10 mouse cellular contexts compared by ENCODE assay signal in genomic region chr17:71617974-71618373, GRCm38 (mm10). TPM values are rescaled to one million over a fixed set of nuclear protein-coding genes. Genes with fewer than 3 reads are reported as not detected.
A peak's percentile ranks its signal among the peaks of the same experiment; 100 is the strongest.
DNase-seq lines count a peak whose midpoint lies in the region; ATAC-seq lines count a peak whose summit lies in the region.
"Had no signal": no experiment of that assay in that cellular context is flagged by ENCODE, and none has a peak within 500 bp of the region (broad histone marks: within the 10 kb centered on the region; RNA-seq: fewer than 3 reads in every experiment).

No protein-coding gene starts in this region.

- peak; percentile 63 for ATAC-seq in erythroid progenitor cell, adult 5-6 weeks (replicated peaks; ENCODE audit: low FRiP score, poor library complexity, severe bottlenecking)
- ATAC-seq in limb, embryonic 15.5 days (ENCODE audit: insufficient number of reproducible peaks, low FRiP score, low TSS enrichment, low read depth), result no peak
- no peak for ATAC-seq in frontal cortex, adult (ENCODE audit: low TSS enrichment)

- H3K9me3 ChIP-seq in heart, embryonic 10.5 days, result no peaks in the 10 kb centered on the region
- H3K9me3 ChIP-seq in limb, embryonic 15.5 days, result no peaks in the 10 kb centered on the region

- H3K9ac ChIP-seq in limb, embryonic 15.5 days, result no peak overlapping the region

- WGBS in heart, embryonic 10.5 days, result 64% methylated on average over 4 of the region's 4 CpGs
- 70% methylated on average over 4 of the region's 4 CpGs for WGBS in limb, embryonic 15.5 days

- H3K36me3 ChIP-seq in heart, embryonic 10.5 days, result peaks cover 20% of the 10 kb centered on the region; the same call in 1 of the 2 replicates
- H3K36me3 ChIP-seq in limb, embryonic 15.5 days, result peaks cover 8% of the 10 kb centered on the region

- H3K4me2 ChIP-seq in limb, embryonic 15.5 days, result peak overlapping the region; percentile 61; the same call in 1 of the 2 replicates

- peaks cover 13% of the 10 kb centered on the region; the same call in 1 of the 2 replicates for H3K4me1 ChIP-seq in heart, embryonic 10.5 days
- H3K4me1 ChIP-seq in limb, embryonic 15.5 days, result peaks cover 16% of the 10 kb centered on the region; the same call in 1 of the 2 replicates

- H3K4me3 ChIP-seq in heart, embryonic 10.5 days, result peak overlapping the region; percentile 100
- H3K4me3 ChIP-seq in limb, embryonic 15.5 days, result no peak overlapping the region

- no peaks in the 10 kb centered on the region for H3K27me3 ChIP-seq in heart, embryonic 10.5 days (ENCODE audit: insufficient read depth, poor library complexity, severe bottlenecking)
- no peaks in the 10 kb centered on the region for H3K27me3 ChIP-seq in limb, embryonic 15.5 days

- H3K27ac ChIP-seq in heart, embryonic 10.5 days, result no peak overlapping the region
- no peak overlapping the region for H3K27ac ChIP-seq in limb, embryonic 15.5 days

- intact Hi-C loops in left cerebral cortex, postnatal 36 days (cut with DNase I), result loop anchor here (2.0 kb wide), 1 partner anchor 19 kb away; no protein-coding TSS in a partner anchor

- DNase-seq in heart, embryonic 10.5 days (ENCODE audit: low spot score), result no peak
- DNase-seq in heart, adult 18-20 months, result no peak
- DNase-seq in B cell, adult 2 months, result peak; percentile 26 to 27
- no peak for DNase-seq in left cerebral cortex, postnatal 36 days (ENCODE audit: low spot score in 2 of 2)
- DNase-seq in layer of hippocampus, adult 18-20 months (ENCODE audit: low spot score in 2 of 2), result no peak
- DNase-seq: cerebellum, postnatal 10 days had no signal

RNA-seq across cellular contexts. Expression of gene Wdr43, which starts 2.3 kb away (rescaled TPM):
- polyA plus RNA-seq in heart, embryonic 10.5 days (2016; fragmentation: Nextera tagmentation; extraction: Ambion mirVana), result 75.5 and 91.9 TPM in 2 replicates
- total RNA-seq in heart, adult 18-20 months (2021), result 10 to 100 TPM; 19.4 to 20.6 TPM
- 29.9 and 44.9 TPM in 2 replicates for total RNA-seq in erythroid progenitor cell, adult 5-6 weeks (2015; ENCODE audit: low replicate concordance)
- total RNA-seq in erythroid progenitor cell, adult 5-6 weeks (2017; ENCODE audit: low replicate concordance), result 28.5 and 45.3 TPM in 2 replicates
- 68.8 and 70.1 TPM in 2 replicates for polyA plus RNA-seq in limb, embryonic 15.5 days (2015; fragmentation: Nextera tagmentation; extraction: Ambion mirVana)
- total RNA-seq in left cerebral cortex, postnatal 36 days (2021), result 10 to 100 TPM; 20.3 to 26.8 TPM
- total RNA-seq in layer of hippocampus, adult 18-20 months (2021), result 10 to 100 TPM; 26.1 to 28.6 TPM

RNA-seq across cellular contexts. Expression of gene Togaram2, which starts 55.1 kb away (rescaled TPM):
- polyA plus RNA-seq in heart, embryonic 10.5 days (2016; fragmentation: Nextera tagmentation; extraction: Ambion mirVana), result 1.9 and 3.6 TPM in 2 replicates
- 1 to 10 TPM; 4.7 to 5.4 TPM for total RNA-seq in heart, adult 18-20 months (2021)
- not detected in 2 replicates for total RNA-seq in erythroid progenitor cell, adult 5-6 weeks (2015; ENCODE audit: low replicate concordance)
- total RNA-seq in erythroid progenitor cell, adult 5-6 weeks (2017; ENCODE audit: low replicate concordance), result not detected in 2 replicates
- 0.29 and 0.50 TPM in 2 replicates for polyA plus RNA-seq in limb, embryonic 15.5 days (2015; fragmentation: Nextera tagmentation; extraction: Ambion mirVana)
- 1 to 10 TPM; 1.1 to 5.5 TPM for total RNA-seq in left cerebral cortex, postnatal 36 days (2021)
- total RNA-seq in layer of hippocampus, adult 18-20 months (2021), result 1 to 10 TPM; 1.1 to 2.2 TPM
- polyA plus RNA-seq: C2C12 had no signal

Comparison
In these comparisons a context has a peak if more than half of its experiments do, and no peak if none do; other contexts are left out.
1. DNase-seq: peak in B cell, adult 2 months (2 of 2); none in heart, embryonic 10.5 days (single experiment), heart, adult 18-20 months (0 of 2), left cerebral cortex, postnatal 36 days (0 of 2) and layer of hippocampus, adult 18-20 months (0 of 2).